Mouse (Mus musculus) forebrain, embryonic 12.5 days (tissue): Measurements from ENCODE around the gene Eml5. TPM values are rescaled to one million over a fixed set of nuclear protein-coding genes. Genes with fewer than 3 reads are reported as not detected.

Experiments
- ATAC-seq: fragments of 200-750 bp; cut with Nextera tagmentation; 2 replicates; pipeline ENCODE4 v1.8.0; 2017; ENCODE audit warnings: moderate TSS enrichment; ENCODE audit not compliant: low FRiP score
- H3K27ac ChIP-seq: fragments of 300-500 bp; sonication (generic); 2 replicates; pipeline ENCODE4 v1.5.1; 2016; ENCODE audit warnings: mild to moderate bottlenecking
- H3K27me3 ChIP-seq: fragments of 300-500 bp; sonication (generic); 2 replicates; pipeline ENCODE4 v1.6.1; 2016; ENCODE audit warnings: mild to moderate bottlenecking
- H3K36me3 ChIP-seq: fragments of 300-500 bp; sonication (generic); replicated peaks from 2 replicates; pipeline ENCODE4 v1.6.1; 2016; ENCODE audit warnings: mild to moderate bottlenecking
- H3K4me1 ChIP-seq: fragments of 300-500 bp; sonication (generic); 2 replicates; pipeline ENCODE4 v1.6.1; 2016
- H3K4me2 ChIP-seq: fragments of 300-500 bp; sonication (generic); 2 replicates; pipeline ENCODE4 v1.6.1; 2016; ENCODE audit warnings: mild to moderate bottlenecking, moderate library complexity
- H3K4me3 ChIP-seq: fragments of 300-500 bp; sonication (generic); replicated peaks from 2 replicates; pipeline ENCODE4 v1.5.1; 2016; ENCODE audit warnings: mild to moderate bottlenecking
- H3K9ac ChIP-seq: fragments of 300-500 bp; sonication (generic); 2 replicates; pipeline ENCODE4 v1.6.1; 2016; ENCODE audit warnings: mild to moderate bottlenecking
- H3K9me3 ChIP-seq: fragments of 300-500 bp; sonication (generic); 2 replicates; pipeline ENCODE4 v1.6.1; 2016
- WGBS: fragments of 180-500 bp; shearing (Covaris S2); methylation state at CpG from one replicate; pipeline ENCODE4 v1.1.7; 2016; 5-methylcytosine and 5-hydroxymethylcytosine counted together
- polyA plus RNA-seq: library from polyadenylated mRNA; unstranded; fragments of >200 nt; fragmentation: Nextera tagmentation; extraction: Ambion mirVana; gene quantifications from 2 replicates; pipeline ENCODE4 v1.2.1, GENCODE M21; 2016

Gene Eml5
- polyA plus RNA-seq, 1 experiment from 2014 or later = 42.0 TPM

GRCm38 (mm10) chr12:98878693-98879092 is 22.6 kb downstream of the Eml5 start:
- WGBS = 22% methylated on average over 1 of the region's 1 CpGs

GRCm38 (mm10) chr12:98875216-98875615 is 26.1 kb downstream of the Eml5 start:
- no peaks in the 10 kb centered on the region for H3K4me1 ChIP-seq
- no peaks in the 10 kb centered on the region for H3K9me3 ChIP-seq
- H3K4me3 ChIP-seq = no peak overlapping the region
- H3K4me2 ChIP-seq = no peak overlapping the region
- no peak for ATAC-seq
- no peaks in the 10 kb centered on the region for H3K27me3 ChIP-seq
- no peak overlapping the region for H3K9ac ChIP-seq
- H3K36me3 ChIP-seq = peaks cover 5% of the 10 kb centered on the region
- 67% methylated on average over 2 of the region's 2 CpGs for WGBS
- no peak overlapping the region for H3K27ac ChIP-seq

More at GRCm38 (mm10) chr12:98878693-98879092, 22.6 kb downstream of the Eml5 start:
- ATAC-seq = no peak
- no peak overlapping the region for H3K27ac ChIP-seq
- no peaks in the 10 kb centered on the region for H3K9me3 ChIP-seq
- no peak overlapping the region for H3K4me3 ChIP-seq
- no peak overlapping the region for H3K4me2 ChIP-seq
- no peaks in the 10 kb centered on the region for H3K27me3 ChIP-seq
- no peak overlapping the region for H3K9ac ChIP-seq
- H3K36me3 ChIP-seq = no peaks in the 10 kb centered on the region; the same call in 1 of the 2 replicates
- no peaks in the 10 kb centered on the region for H3K4me1 ChIP-seq

- Histone ChIP-seq H3K27ac (no peak overlapping the region), H3K36me3 (peaks cover 20% of the 10 kb centered on the region), H3K9me3 (no peaks in the 10 kb centered on the region), H3K4me1 (no peaks in the 10 kb centered on the region), H3K4me3 (no peak overlapping the region), H3K27me3 (no peaks in the 10 kb centered on the region), H3K9ac (no peak overlapping the region), H3K4me2 (no peak overlapping the region)
- ATAC-seq = no peak
- WGBS = 95% methylated on average over 10 of the region's 10 CpGs
These were observed 28.4 kb downstream of the Eml5 start for GRCm38 (mm10) chr12:98872836-98873235.

- H3K9me3 ChIP-seq = no peaks in the 10 kb centered on the region
- no peaks in the 10 kb centered on the region for H3K27me3 ChIP-seq
- WGBS = 83% methylated on average over 4 of the region's 4 CpGs
- no peaks in the 10 kb centered on the region for H3K4me1 ChIP-seq
- peaks cover 48% of the 10 kb centered on the region for H3K36me3 ChIP-seq
- no peak overlapping the region for H3K4me2 ChIP-seq
- ATAC-seq = no peak
- H3K27ac ChIP-seq = no peak overlapping the region
- H3K9ac ChIP-seq = no peak overlapping the region
- no peak overlapping the region for H3K4me3 ChIP-seq
These were observed 37.8 kb downstream of the Eml5 start for GRCm38 (mm10) chr12:98863436-98863835.

GRCm38 (mm10) chr12:98860316-98860715 is 41.0 kb downstream of the Eml5 start:
- peaks cover 40% of the 10 kb centered on the region for H3K36me3 ChIP-seq
- no peak for ATAC-seq

GRCm38 (mm10) chr12:98850767-98851166 is 50.5 kb downstream of the Eml5 start:
- Histone ChIP-seq H3K9ac (no peak overlapping the region), H3K4me1 (no peaks in the 10 kb centered on the region), H3K27me3 (no peaks in the 10 kb centered on the region), H3K36me3 (0 out of 2 replicates have a peak, but pooled peaks cover 10% of the 10 kb centered on the region), H3K27ac (no peak overlapping the region), H3K4me2 (no peak overlapping the region), H3K9me3 (no peaks in the 10 kb centered on the region), H3K4me3 (no peak overlapping the region)
- no peak for ATAC-seq
- WGBS = 41% methylated on average over 3 of the region's 3 CpGs

More at GRCm38 (mm10) chr12:98860316-98860715, 41.0 kb downstream of the Eml5 start:
- no peak overlapping the region for H3K27ac ChIP-seq
- H3K4me3 ChIP-seq = no peak overlapping the region
- no peaks in the 10 kb centered on the region for H3K27me3 ChIP-seq
- H3K4me2 ChIP-seq = no peak overlapping the region
- WGBS = 89% methylated on average over 2 of the region's 2 CpGs
- no peak overlapping the region for H3K9ac ChIP-seq
- no peaks in the 10 kb centered on the region for H3K4me1 ChIP-seq
- no peaks in the 10 kb centered on the region for H3K9me3 ChIP-seq

- no peak overlapping the region for H3K27ac ChIP-seq
- no peaks in the 10 kb centered on the region for H3K27me3 ChIP-seq
- H3K4me3 ChIP-seq = no peak overlapping the region
- peaks cover 19% of the 10 kb centered on the region for H3K36me3 ChIP-seq
- no peak overlapping the region for H3K9ac ChIP-seq
- no peaks in the 10 kb centered on the region for H3K9me3 ChIP-seq
- H3K4me1 ChIP-seq = no peaks in the 10 kb centered on the region
- WGBS = 98% methylated on average over 3 of the region's 3 CpGs
- no peak for ATAC-seq
- H3K4me2 ChIP-seq = no peak overlapping the region
These were observed 56.5 kb downstream of the Eml5 start for GRCm38 (mm10) chr12:98844774-98845173.

GRCm38 (mm10) chr12:98840135-98840534 is 61.1 kb downstream of the Eml5 start:
- no peak overlapping the region for H3K4me3 ChIP-seq
- 94% methylated on average over 3 of the region's 3 CpGs for WGBS
- H3K9ac ChIP-seq = no peak overlapping the region
- H3K27ac ChIP-seq = no peak overlapping the region
- H3K27me3 ChIP-seq = no peaks in the 10 kb centered on the region
- peaks cover 18% of the 10 kb centered on the region for H3K36me3 ChIP-seq
- H3K4me2 ChIP-seq = no peak overlapping the region
- ATAC-seq = no peak
- H3K4me1 ChIP-seq = no peaks in the 10 kb centered on the region
- no peaks in the 10 kb centered on the region for H3K9me3 ChIP-seq

GRCm38 (mm10) chr12:98837940-98838339 is 63.3 kb downstream of the Eml5 start:
- Histone ChIP-seq H3K36me3 (peaks cover 22% of the 10 kb centered on the region), H3K27ac (no peak overlapping the region), H3K27me3 (no peaks in the 10 kb centered on the region), H3K4me1 (no peaks in the 10 kb centered on the region), H3K4me2 (no peak overlapping the region), H3K9me3 (no peaks in the 10 kb centered on the region), H3K4me3 (no peak overlapping the region), H3K9ac (no peak overlapping the region)
- ATAC-seq = no peak
- WGBS = 88% methylated on average over 3 of the region's 3 CpGs

GRCm38 (mm10) chr12:98835466-98835865 is 65.8 kb downstream of the Eml5 start:
- Histone ChIP-seq H3K4me3 (no peak overlapping the region), H3K9me3 (no peaks in the 10 kb centered on the region), H3K4me1 (no peaks in the 10 kb centered on the region), H3K9ac (no peak overlapping the region), H3K27ac (no peak overlapping the region), H3K36me3 (peaks cover 26% of the 10 kb centered on the region), H3K27me3 (no peaks in the 10 kb centered on the region), H3K4me2 (no peak overlapping the region)
- WGBS = 92% methylated on average over 2 of the region's 2 CpGs
- ATAC-seq = no peak

GRCm38 (mm10) chr12:98834879-98835278 is 66.4 kb downstream of the Eml5 start:
- Histone ChIP-seq H3K36me3 (peaks cover 26% of the 10 kb centered on the region), H3K4me3 (no peak overlapping the region), H3K27ac (no peak overlapping the region), H3K4me1 (no peaks in the 10 kb centered on the region), H3K4me2 (no peak overlapping the region), H3K9ac (no peak overlapping the region), H3K9me3 (no peaks in the 10 kb centered on the region), H3K27me3 (no peaks in the 10 kb centered on the region)
- WGBS = 95% methylated on average over 2 of the region's 2 CpGs
- ATAC-seq = no peak

GRCm38 (mm10) chr12:98833901-98834300 is 67.4 kb downstream of the Eml5 start:
- Histone ChIP-seq H3K4me3 (no peak overlapping the region), H3K27me3 (no peaks in the 10 kb centered on the region), H3K4me2 (no peak overlapping the region), H3K27ac (no peak overlapping the region), H3K36me3 (peaks cover 31% of the 10 kb centered on the region), H3K4me1 (no peaks in the 10 kb centered on the region), H3K9ac (no peak overlapping the region), H3K9me3 (no peaks in the 10 kb centered on the region)
- no peak for ATAC-seq
- WGBS = 88% methylated on average over 1 of the region's 1 CpGs

- H3K27ac ChIP-seq = no peak overlapping the region
- H3K36me3 ChIP-seq = peaks cover 36% of the 10 kb centered on the region
- no peaks in the 10 kb centered on the region for H3K4me1 ChIP-seq
- 91% methylated on average over 8 of the region's 8 CpGs for WGBS
- no peak overlapping the region for H3K4me3 ChIP-seq
- H3K9me3 ChIP-seq = no peaks in the 10 kb centered on the region
- no peak overlapping the region for H3K4me2 ChIP-seq
- ATAC-seq = no peak
- no peaks in the 10 kb centered on the region for H3K27me3 ChIP-seq
- no peak overlapping the region for H3K9ac ChIP-seq
These were observed 68.2 kb downstream of the Eml5 start for GRCm38 (mm10) chr12:98832929-98833598.
